Mouse (Mus musculus) midbrain, embryonic 11.5 days (tissue): ENCODE measurements around the gene Chac1. TPM values are rescaled to one million over a fixed set of nuclear protein-coding genes. Genes with fewer than 3 reads are reported as not detected.

Experiments used
- ATAC-seq: fragments of 200-750 bp; cut with Nextera tagmentation; 2 replicates; pipeline ENCODE4 v1.8.0; 2017; ENCODE audit warnings: moderate TSS enrichment, moderate library complexity; ENCODE audit not compliant: low FRiP score
- DNase-seq: peaks from one replicate; pipeline ENCODE4 v3.0.0; 2015; ENCODE audit warnings: low spot score; ENCODE audit errors: missing footprints
- H3K27ac ChIP-seq: fragments of 300-500 bp; sonication (generic); 2 replicates; pipeline ENCODE4 v1.5.1; 2014; ENCODE audit warnings: low read depth, low read length
- H3K27me3 ChIP-seq: fragments of 300-500 bp; sonication (generic); 2 replicates; pipeline ENCODE4 v1.6.1; 2014; ENCODE audit warnings: mild to moderate bottlenecking, low read length, moderate library complexity, mixed read lengths; ENCODE audit not compliant: control insufficient read depth, insufficient read depth
- H3K36me3 ChIP-seq: fragments of 300-500 bp; sonication (generic); 2 replicates; pipeline ENCODE4 v1.6.1; 2014; ENCODE audit warnings: mild to moderate bottlenecking, low read length, moderate library complexity, mixed read lengths; ENCODE audit not compliant: control insufficient read depth, insufficient read depth
- H3K4me1 ChIP-seq: fragments of 300-500 bp; sonication (generic); 2 replicates; pipeline ENCODE4 v1.6.1; 2014; ENCODE audit warnings: low read length; ENCODE audit not compliant: control insufficient read depth, insufficient read depth
- H3K4me2 ChIP-seq: fragments of 300-500 bp; sonication (generic); 2 replicates; pipeline ENCODE4 v1.6.1; 2014; ENCODE audit warnings: mild to moderate bottlenecking, moderate library complexity
- H3K4me3 ChIP-seq: fragments of 300-500 bp; sonication (generic); 2 replicates; pipeline ENCODE4 v1.5.1; 2014; ENCODE audit warnings: low read depth, low read length
- H3K9ac ChIP-seq: fragments of 300-500 bp; sonication (generic); 2 replicates; pipeline ENCODE4 v1.6.1; 2014; ENCODE audit warnings: low read length
- H3K9me3 ChIP-seq: fragments of 300-500 bp; sonication (generic); 2 replicates; pipeline ENCODE4 v1.6.1; 2016; ENCODE audit warnings: low read length; ENCODE audit not compliant: control insufficient read depth
- WGBS: fragments of 180-500 bp; shearing (Covaris S2); extraction: QIAGEN DNeasy Blood & Tissue Kit; methylation state at CpG from one replicate; pipeline ENCODE4 v1.1.7; 2014; 5-methylcytosine and 5-hydroxymethylcytosine counted together
- polyA plus RNA-seq: library from polyadenylated mRNA; unstranded; fragments of >200 nt; fragmentation: Nextera tagmentation; extraction: Ambion mirVana; gene quantifications from 2 replicates; pipeline ENCODE4 v1.2.1, GENCODE M21; 2014

The Chac1 gene
- polyA plus RNA-seq, 1 experiment from 2014 or later, result 0.37 TPM

DNA sequence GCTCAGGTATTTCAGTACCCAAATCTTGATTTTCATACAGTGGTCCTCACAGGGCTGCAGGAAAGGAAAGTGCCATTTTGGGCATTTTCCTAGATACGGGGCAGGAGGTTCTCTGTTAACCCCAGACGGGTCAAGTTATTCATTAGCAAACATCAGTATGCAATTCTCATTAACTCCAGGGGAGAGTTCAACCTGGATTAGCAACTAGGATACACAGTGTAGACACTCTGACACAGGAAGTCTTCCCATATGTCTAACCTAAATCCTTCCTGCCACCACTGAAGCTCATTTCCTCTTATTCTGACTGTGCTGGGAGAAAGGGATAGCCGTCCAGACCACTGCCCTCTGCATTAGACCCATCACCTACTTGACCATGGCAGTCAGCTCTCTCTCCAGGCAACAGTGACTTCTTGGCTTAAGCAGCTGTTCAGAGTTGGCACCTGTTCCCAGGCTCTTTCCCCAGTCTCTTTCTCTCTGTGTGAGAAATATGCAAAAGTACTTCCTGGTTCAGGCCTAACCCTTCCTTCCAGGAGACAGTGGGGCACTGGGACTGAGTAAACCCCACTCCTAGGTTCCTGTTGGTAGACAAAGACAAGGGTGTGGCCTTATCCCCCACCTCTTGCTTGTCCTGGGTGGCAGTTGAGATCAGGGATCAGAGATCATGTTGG, 32.9 kb upstream of the Chac1 start:
- Histone ChIP-seq H3K27me3 (peaks cover 46% of the 10 kb centered on the region), H3K4me2 (no peak overlapping the region), H3K9me3 (no peaks in the 10 kb centered on the region), H3K9ac (no peak overlapping the region), H3K36me3 (no peaks in the 10 kb centered on the region), H3K4me3 (no peak overlapping the region), H3K4me1 (peaks cover 19% of the 10 kb centered on the region), H3K27ac (no peak overlapping the region)
- 75% methylated on average over 3 of the region's 3 CpGs for WGBS
- DNase-seq (no peak), ATAC-seq (no peak)

DNA sequence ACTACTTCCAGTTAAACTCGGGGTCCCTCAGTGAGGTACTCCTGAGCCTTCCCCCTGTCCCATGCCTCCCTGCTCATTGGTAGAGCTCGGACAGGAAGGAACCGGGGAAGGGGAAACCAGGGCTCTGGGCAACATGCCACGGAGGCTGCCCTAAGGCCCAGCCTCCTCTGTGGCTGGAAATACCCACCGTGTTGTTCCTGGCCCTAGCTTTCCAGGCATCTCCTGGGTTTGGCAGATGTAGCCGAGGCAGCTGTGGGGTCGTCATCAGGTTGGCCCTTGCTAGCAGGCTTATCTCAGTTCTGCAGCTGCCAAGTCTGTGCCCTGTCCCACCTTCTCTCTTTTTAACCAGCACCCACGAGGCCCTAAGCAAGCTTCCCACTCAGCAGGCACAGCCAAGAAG, 30.5 kb upstream of the Chac1 start:
- ATAC-seq, result no peak
- Histone ChIP-seq H3K4me3 (no peak overlapping the region), H3K9ac (no peak overlapping the region), H3K36me3 (no peaks in the 10 kb centered on the region), H3K9me3 (no peaks in the 10 kb centered on the region), H3K4me1 (peaks cover 33% of the 10 kb centered on the region), H3K27ac (no peak overlapping the region), H3K4me2 (no peak overlapping the region), H3K27me3 (peaks cover 70% of the 10 kb centered on the region)
- no peak for DNase-seq
- WGBS, result 75% methylated on average over 8 of the region's 8 CpGs

DNA sequence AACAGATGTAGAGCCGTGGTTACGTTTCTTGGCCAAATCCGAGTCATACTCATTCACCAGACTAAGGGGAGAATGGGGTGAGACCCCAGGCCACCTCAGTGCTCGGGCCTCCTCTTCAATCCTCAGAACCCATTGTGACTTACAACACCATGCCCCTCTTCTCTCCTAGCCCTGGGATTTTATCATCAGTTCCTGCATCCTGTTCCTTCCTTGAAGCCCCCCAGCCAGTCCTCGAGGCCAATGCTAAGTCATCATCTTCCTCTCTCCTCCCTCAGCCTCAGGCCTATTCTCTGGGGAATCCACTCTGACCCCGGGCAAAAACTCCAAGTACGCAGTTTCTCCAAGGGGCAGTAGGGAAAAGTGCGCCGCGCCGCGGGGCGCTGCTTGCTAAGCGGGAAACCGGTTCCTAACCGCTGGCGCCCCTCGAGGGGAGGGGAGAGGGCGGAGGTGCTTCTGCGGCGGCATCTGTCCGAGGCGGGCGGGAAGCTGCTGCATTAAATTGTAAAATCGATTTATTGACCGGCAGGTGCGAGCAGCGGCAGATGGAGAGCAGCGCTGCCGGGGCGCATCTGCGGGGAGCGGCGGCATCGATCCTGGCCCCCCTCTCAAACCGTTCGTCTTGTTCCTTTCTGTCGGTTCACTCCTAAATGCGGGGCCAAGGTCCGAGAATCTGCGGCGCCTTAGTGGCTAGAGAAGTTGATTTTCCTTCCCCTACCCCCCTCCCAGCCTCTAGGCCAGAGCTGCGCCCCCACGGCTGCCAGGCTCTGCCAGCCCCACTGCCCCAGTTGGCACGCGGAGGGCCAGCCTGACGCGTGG, 29.1 kb upstream of the Chac1 start:
- Histone ChIP-seq H3K4me3 (peak overlapping the region; percentile 13), H3K9me3 (no peaks in the 10 kb centered on the region), H3K4me2 (peak overlapping the region; percentile 53), H3K27ac (0 out of 2 replicates have a peak overlapping the region, but pooled peaks have one; percentile 25), H3K4me1 (peaks cover 43% of the 10 kb centered on the region), H3K36me3 (no peaks in the 10 kb centered on the region), H3K9ac (no peak overlapping the region), H3K27me3 (peaks cover 84% of the 10 kb centered on the region)
- 2% methylated on average over 46 of the region's 48 CpGs for WGBS
- ATAC-seq, result peak; percentile 26
- peak; percentile 94 for DNase-seq

DNA sequence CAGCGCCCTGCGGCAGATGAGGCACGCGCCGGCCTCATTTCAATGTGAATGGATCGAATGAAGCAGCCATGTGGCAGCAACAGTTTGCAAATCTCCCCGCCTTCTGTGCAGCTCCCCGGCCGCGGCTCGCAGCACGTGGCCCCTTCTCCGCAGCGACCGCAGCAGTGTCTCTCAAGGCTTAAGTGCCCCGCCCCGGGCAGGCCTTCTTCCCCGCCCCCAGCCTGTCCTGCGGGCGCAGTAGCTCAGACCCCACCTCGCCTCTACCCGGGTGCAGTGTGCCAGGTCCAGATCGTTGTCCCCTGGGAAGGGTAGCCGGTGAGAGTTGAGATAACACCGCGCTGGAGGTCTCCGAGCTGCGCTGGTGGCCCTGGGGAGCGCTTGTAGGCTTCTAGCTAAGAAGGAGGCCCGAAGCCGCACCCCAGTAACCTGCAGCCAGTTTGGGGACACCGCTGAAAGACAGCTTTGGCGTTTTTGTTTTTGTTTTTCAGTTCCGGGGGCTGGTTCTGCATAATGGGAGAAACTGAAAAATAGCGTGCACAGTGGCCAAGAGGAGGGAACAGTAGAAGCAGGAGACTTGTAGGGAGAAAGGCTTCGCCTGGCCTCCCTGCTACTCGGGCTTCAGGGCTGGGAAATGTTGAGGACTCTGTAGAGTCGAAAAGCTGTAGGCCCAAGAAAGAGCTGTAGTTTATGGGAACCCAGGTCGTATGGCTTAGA, 28.3 kb upstream of the Chac1 start:
- Histone ChIP-seq H3K9me3 (no peaks in the 10 kb centered on the region), H3K9ac (no peak overlapping the region), H3K36me3 (no peaks in the 10 kb centered on the region), H3K27ac (peak overlapping the region; percentile 3; the same call in 1 of the 2 replicates), H3K27me3 (peaks cover 92% of the 10 kb centered on the region), H3K4me2 (peak overlapping the region; percentile 53), H3K4me3 (peak overlapping the region; percentile 13), H3K4me1 (peaks cover 47% of the 10 kb centered on the region)
- DNase-seq (peak; percentile 96), ATAC-seq (peak; percentile 77)
- WGBS, result 1% methylated on average over 39 of the region's 39 CpGs

DNA sequence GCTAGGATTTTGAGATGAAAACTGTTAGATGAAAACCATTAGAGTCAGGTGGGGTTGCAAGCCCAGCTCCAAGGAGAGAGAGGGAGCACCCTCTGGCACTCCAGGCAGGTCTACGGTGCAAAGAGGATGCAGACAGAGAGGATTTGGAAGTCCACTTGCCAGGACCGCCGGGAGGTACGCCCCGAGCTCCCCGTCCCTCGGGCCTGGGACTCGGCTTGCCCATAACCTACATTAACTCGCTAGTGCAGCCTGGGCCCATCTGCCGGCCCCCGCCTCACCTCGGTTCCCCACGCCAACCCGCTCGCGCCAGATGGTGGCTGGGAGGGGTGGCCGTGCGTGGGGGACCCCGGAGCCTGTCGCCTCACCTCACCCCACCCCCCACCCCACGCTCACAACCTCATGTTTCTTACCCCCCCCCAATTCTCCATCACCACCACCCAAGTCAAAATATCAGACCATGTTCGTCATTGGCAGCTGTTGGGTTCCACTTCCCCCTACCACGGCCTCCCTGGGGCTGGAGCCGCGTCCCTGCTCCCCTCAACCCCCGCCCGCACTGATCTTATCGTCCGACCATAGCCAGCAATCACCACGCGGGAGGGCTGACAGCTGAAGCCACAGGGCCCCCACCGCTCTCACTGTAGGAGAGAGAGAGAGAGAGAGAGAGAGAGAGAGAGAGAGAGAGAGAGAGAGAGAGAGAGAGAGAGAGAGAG, 27.0 kb upstream of the Chac1 start:
- Histone ChIP-seq H3K4me3 (0 out of 2 replicates have a peak overlapping the region, but pooled peaks have one; percentile 28), H3K4me2 (0 out of 2 replicates have a peak overlapping the region, but pooled peaks have one; percentile 11), H3K9ac (no peak overlapping the region), H3K4me1 (peaks cover 47% of the 10 kb centered on the region), H3K27ac (no peak overlapping the region), H3K9me3 (no peaks in the 10 kb centered on the region), H3K36me3 (no peaks in the 10 kb centered on the region), H3K27me3 (peaks cover 96% of the 10 kb centered on the region)
- under 1% methylated on average over 32 of the region's 32 CpGs for WGBS
- DNase-seq (peak; percentile 88), ATAC-seq (no peak)

DNA sequence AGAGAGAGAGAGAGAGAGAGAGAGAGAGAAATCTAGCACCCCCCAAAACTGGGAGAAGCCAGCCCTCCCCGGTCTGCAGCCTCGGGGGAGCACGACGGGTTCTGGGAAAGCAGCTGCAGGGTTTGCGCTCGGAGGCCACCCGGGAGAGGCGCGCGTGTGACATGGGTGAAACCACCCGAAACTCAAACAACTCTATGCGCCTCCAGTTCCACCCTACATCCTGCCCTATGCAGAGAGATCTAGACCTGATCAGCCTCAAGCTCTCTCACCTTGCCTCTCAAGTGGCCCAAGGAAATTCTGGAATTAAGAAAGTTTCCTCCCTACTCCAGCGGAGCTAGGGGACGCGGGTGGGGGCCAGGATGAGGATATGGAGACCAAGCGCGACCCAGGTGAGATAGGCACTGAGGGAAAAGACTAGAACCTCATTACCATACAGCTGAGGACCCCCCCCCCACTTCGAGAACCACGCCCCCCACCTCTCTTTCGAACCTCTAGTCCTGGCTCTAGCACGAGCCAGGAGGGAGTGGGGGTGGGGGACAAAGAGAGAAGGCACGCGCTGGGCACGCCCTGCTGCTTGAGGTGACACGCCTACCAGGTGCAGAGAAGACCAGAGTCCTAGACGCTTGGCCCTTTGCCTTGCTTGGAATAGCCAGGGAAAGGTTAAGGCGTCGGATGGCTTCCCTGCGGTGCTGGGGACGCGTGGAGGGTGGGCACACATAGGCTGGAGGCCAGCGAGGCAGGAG, 26.3 kb upstream of the Chac1 start:
- peak overlapping the region; percentile 53 for H3K4me2 ChIP-seq
- H3K27me3 ChIP-seq, result peaks cover 96% of the 10 kb centered on the region
- no peak overlapping the region for H3K9ac ChIP-seq
- H3K4me1 ChIP-seq, result peaks cover 50% of the 10 kb centered on the region
- no peaks in the 10 kb centered on the region for H3K9me3 ChIP-seq
- DNase-seq, result no peak
- no peaks in the 10 kb centered on the region for H3K36me3 ChIP-seq
- under 1% methylated on average over 32 of the region's 32 CpGs for WGBS
- peak overlapping the region; percentile 28; the same call in 1 of the 2 replicates for H3K4me3 ChIP-seq
- no peak overlapping the region for H3K27ac ChIP-seq
- ATAC-seq, result no peak

DNA sequence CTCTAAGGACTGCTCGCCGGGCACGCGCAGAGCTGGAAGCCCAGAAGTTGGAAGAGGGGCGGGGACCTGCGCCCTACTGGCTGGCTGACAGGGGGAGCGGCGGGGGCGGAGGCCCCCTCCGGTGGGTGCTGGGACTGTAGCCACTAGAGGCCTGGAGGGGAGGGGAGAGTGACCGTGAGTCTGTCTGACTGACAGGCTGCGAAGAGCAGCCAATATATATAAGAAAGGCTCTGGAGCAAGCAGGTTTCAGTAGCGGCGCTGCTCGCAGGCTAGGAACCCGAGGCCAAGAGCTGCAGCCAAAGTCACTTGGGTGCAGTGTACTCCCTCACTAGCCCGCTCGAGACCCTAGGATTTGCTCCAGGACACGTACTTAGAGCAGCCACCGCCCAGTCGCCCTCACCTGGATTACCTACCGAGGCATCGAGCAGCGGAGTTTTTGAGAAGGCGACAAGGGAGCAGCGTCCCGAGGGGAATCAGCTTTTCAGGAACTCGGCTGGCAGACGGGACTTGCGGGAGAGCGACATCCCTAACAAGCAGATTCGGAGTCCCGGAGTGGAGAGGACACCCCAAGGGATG, 25.4 kb upstream of the Chac1 start, which contains the start of gene Dll4:
Gene Dll4, plus strand, starts transcription at position 217 of the 576 bp plus-strand sequence.
- Histone ChIP-seq H3K27ac (no peak within 1 kb of the TSS), H3K9me3 (no peaks in the 10 kb centered on the region), H3K4me2 (peak within 1 kb of the TSS; percentile 53), H3K4me3 (peak within 1 kb of the TSS; percentile 28), H3K27me3 (peaks cover 95% of the 10 kb centered on the region), H3K36me3 (no peaks in the 10 kb centered on the region), H3K9ac (peak within 1 kb of the TSS; percentile 44), H3K4me1 (peaks cover 50% of the 10 kb centered on the region)
- under 1% methylated on average over 33 of the region's 33 CpGs for WGBS
- ATAC-seq, result peak; percentile 36; the same call in 1 of the 2 replicates
- peak; percentile 97 for DNase-seq
